Mouse (Mus musculus) spleen, adult 2 months (tissue): ENCODE measurements at regions not wholly inside any gene's neighbourhood (a gene's known extent, or its start where the extent isn't known, plus 50 kb on each side); places are given as distances from the start of the nearest gene placed in this dataset.

Source experiments
- CTCF ChIP-seq: fragments of 200-500 bp; IDR thresholded peaks from 2 replicates; pipeline ENCODE4 v1.5.1; 2011; ENCODE audit warnings: mild to moderate bottlenecking, inconsistent platforms; ENCODE audit not compliant: insufficient read depth, insufficient read length, insufficient replicate concordance; ENCODE audit errors: extremely low read depth
- POLR2A ChIP-seq: fragments of 200-500 bp; IDR thresholded peaks from 2 replicates; pipeline ENCODE4 v1.6.1; 2011; ENCODE audit warnings: low read depth, low read length, inconsistent platforms

DNA sequence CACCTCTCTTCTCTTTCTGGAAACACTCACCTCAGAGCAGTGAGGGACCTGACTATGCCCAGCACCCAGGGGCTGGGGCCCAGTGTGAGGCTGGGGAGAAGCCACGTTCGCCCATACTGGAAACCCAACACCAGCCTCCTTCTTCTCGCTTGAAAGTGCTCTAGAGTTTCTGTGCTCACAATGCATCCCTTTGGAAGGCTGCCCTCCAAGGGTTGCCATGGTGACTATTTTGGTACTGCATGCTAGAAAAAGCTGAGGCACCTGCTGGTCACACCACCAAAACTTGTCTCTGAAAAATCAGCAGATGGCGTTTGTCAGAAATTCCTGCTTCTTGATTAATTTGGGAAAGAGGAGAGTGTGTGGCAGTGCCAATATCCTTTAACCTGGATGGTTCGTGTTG is 134.2 kb downstream of the Sec61b start:
- no peak for TF ChIP-seq CTCF
- no peak for TF ChIP-seq POLR2A
